Mouse (Mus musculus): ENCODE data around the gene B3galt6. TPM values are rescaled to one million over a fixed set of nuclear protein-coding genes. Genes with fewer than 3 reads are reported as not detected.

B3galt6 gene
- polyA plus RNA-seq, 1 experiment from 2014 or later = 11.6 TPM

DNA sequence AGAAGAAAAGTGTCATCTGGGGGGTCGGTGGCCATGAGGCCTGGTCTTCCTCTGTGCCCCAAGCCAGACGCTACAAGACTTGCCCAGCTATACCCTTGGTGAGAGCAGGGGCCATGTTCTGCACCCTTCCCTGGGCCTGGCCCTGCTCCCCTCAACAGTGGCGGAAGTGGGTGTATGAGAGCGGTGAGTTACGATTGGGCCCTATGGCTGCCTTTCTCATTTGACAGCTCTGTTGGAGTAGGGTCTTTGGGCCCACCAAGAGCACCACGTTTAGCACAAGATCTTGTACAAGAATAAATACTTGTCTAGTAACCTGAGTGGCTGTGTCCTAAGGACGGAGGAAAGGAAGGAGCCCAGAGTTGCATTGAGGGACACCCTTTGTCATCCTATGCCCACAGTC is 36.1 kb upstream of the B3galt6 start:
- 84% methylated on average over 7 of the region's 7 CpGs for WGBS (ENCODE audit: insufficient replicate concordance)
- Histone ChIP-seq H3K9me3 (replicated peaks; ENCODE audit: control insufficient read depth, low read length) (no peaks in the 10 kb centered on the region), H3K4me1 (ENCODE audit: control insufficient read depth, insufficient read depth, low read length) (peaks cover 22% of the 10 kb centered on the region), H3K27me3 (ENCODE audit: control insufficient read depth, insufficient read depth, low read length) (no peaks in the 10 kb centered on the region), H3K36me3 (ENCODE audit: control insufficient read depth, insufficient read depth, low read length) (0 out of 2 replicates have a peak, but pooled peaks cover 4% of the 10 kb centered on the region), H3K27ac (ENCODE audit: low read depth, low read length) (no peak overlapping the region), H3K4me3 (ENCODE audit: low read depth, low read length) (no peak overlapping the region), H3K9ac (ENCODE audit: low read depth, low read length) (no peak overlapping the region), H3K4me2 (no peak overlapping the region)
- no peak for ATAC-seq (replicated peaks; ENCODE audit: insufficient number of reproducible peaks, low FRiP score, low TSS enrichment)

DNA sequence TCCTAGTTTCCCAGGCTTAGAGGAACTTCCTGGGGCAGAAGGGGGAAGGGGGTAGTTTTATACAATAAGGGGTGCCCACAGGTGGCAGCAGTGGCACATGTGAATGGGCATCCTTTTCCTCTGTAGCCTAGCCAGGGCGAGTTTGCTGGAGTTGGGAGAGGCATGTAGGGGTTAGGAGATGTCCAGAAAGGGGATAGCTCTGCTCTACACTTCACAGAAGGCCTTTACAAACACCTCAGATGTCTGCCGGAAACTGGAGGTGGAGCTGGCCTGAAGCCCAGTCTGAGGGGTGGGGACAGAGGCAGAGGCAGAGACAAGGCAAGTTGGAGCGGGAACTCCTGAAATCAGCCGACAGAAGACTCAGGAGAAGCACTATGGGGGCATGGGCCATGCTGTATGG is 33.6 kb upstream of the B3galt6 start, which contains the start of gene Tnfrsf18:
TSS of gene Tnfrsf18 (plus strand) at position 152 of the 400 bp plus-strand sequence.
- Histone ChIP-seq H3K4me3 (ENCODE audit: low read depth, low read length) (no peak within 1 kb of the TSS), H3K27me3 (ENCODE audit: control insufficient read depth, insufficient read depth, low read length) (no peaks in the 10 kb centered on the region), H3K9me3 (replicated peaks; ENCODE audit: control insufficient read depth, low read length) (no peaks in the 10 kb centered on the region), H3K4me2 (no peak within 1 kb of the TSS), H3K36me3 (ENCODE audit: control insufficient read depth, insufficient read depth, low read length) (0 out of 2 replicates have a peak, but pooled peaks cover 4% of the 10 kb centered on the region), H3K4me1 (ENCODE audit: control insufficient read depth, insufficient read depth, low read length) (peaks cover 21% of the 10 kb centered on the region), H3K9ac (ENCODE audit: low read depth, low read length) (0 out of 2 replicates have a peak within 1 kb of the TSS, but pooled peaks have one; percentile 3), H3K27ac (ENCODE audit: low read depth, low read length) (no peak within 1 kb of the TSS)
- peak; percentile 44; the same call in 1 of the 2 replicates for ATAC-seq (replicated peaks; ENCODE audit: insufficient number of reproducible peaks, low FRiP score, low TSS enrichment)
- 50% methylated on average over 4 of the region's 4 CpGs for WGBS (ENCODE audit: insufficient replicate concordance)

DNA sequence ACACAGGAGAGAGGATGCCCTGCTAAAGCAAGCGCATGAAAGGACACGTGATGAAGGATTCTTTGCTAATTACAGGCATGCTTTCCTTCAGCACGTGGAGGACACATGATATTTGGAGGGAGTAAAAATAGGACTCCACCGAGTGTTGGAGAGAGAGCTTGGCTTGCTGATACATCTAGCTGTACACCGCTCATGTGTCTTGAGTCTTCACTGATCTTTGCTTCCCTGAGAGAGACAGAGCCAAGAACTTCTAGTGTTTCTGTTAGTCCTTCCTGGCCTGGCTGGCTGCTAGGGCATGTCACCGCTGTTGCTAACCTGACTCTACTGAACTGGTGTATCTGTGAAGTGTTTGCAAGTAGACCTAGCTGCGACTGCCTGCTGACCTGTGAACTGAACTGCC is 31.7 kb upstream of the B3galt6 start:
- Histone ChIP-seq H3K27ac (ENCODE audit: low read depth, low read length) (no peak overlapping the region), H3K27me3 (ENCODE audit: control insufficient read depth, insufficient read depth, low read length) (no peaks in the 10 kb centered on the region), H3K4me2 (no peak overlapping the region), H3K4me1 (ENCODE audit: control insufficient read depth, insufficient read depth, low read length) (peaks cover 13% of the 10 kb centered on the region), H3K9ac (ENCODE audit: low read depth, low read length) (no peak overlapping the region), H3K4me3 (ENCODE audit: low read depth, low read length) (no peak overlapping the region), H3K9me3 (replicated peaks; ENCODE audit: control insufficient read depth, low read length) (no peaks in the 10 kb centered on the region), H3K36me3 (ENCODE audit: control insufficient read depth, insufficient read depth, low read length) (0 out of 2 replicates have a peak, but pooled peaks cover 4% of the 10 kb centered on the region)
- 85% methylated on average over 7 of the region's 7 CpGs for WGBS (ENCODE audit: insufficient replicate concordance)
- no peak for ATAC-seq (replicated peaks; ENCODE audit: insufficient number of reproducible peaks, low FRiP score, low TSS enrichment)

DNA sequence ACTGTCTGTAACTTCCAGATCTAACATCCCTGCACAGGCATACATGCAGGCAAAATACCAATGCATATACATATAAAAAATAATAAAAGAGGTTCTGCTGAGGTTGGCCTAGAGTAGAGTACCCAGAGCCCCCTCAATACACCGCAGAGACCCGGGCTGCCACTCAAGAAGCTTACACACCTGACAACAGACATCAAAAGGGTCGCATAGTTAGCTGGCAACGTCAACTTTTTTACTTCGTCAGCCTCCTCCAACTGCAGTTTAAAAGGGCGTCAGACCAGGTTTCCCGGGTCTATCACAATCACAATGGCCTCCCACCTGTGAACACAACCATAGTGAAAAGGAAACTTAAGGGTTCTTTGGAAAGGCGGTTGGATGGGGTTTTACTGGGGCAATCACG is 31.1 kb upstream of the B3galt6 start:
- Histone ChIP-seq H3K9me3 (replicated peaks; ENCODE audit: control insufficient read depth, low read length) (no peaks in the 10 kb centered on the region), H3K4me3 (ENCODE audit: low read depth, low read length) (no peak overlapping the region), H3K27ac (ENCODE audit: low read depth, low read length) (no peak overlapping the region), H3K4me2 (no peak overlapping the region), H3K9ac (ENCODE audit: low read depth, low read length) (no peak overlapping the region), H3K36me3 (ENCODE audit: control insufficient read depth, insufficient read depth, low read length) (0 out of 2 replicates have a peak, but pooled peaks cover 4% of the 10 kb centered on the region), H3K27me3 (ENCODE audit: control insufficient read depth, insufficient read depth, low read length) (no peaks in the 10 kb centered on the region), H3K4me1 (ENCODE audit: control insufficient read depth, insufficient read depth, low read length) (peaks cover 13% of the 10 kb centered on the region)
- 77% methylated on average over 9 of the region's 9 CpGs for WGBS (ENCODE audit: insufficient replicate concordance)
- ATAC-seq (replicated peaks; ENCODE audit: insufficient number of reproducible peaks, low FRiP score, low TSS enrichment) = no peak

DNA sequence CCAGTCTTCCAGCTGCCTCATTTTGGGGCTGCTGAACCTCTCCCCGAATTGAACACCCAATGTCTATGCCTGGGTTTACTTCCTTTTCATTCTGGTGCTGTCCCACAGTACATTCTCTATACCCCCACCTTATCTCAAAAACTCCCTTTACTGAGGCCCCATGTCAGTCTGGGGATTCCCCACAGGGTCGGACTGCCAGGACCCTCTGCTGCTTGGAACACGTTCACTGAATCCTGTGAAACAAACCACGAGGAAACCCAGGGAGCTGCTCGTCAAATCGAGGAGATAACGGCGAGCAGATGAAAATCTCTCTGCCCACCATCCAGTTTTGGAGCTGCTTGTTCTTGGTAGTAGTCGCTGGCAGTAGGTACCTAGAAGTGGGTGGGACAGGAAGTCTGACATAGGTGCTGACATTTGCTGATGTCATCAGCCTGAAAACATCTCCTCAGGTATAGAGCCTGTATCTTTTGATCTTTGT is 29.5 kb upstream of the B3galt6 start:
- Histone ChIP-seq H3K27ac (ENCODE audit: low read depth, low read length) (no peak overlapping the region), H3K9me3 (replicated peaks; ENCODE audit: control insufficient read depth, low read length) (no peaks in the 10 kb centered on the region), H3K4me2 (no peak overlapping the region), H3K4me1 (ENCODE audit: control insufficient read depth, insufficient read depth, low read length) (peaks cover 13% of the 10 kb centered on the region), H3K27me3 (ENCODE audit: control insufficient read depth, insufficient read depth, low read length) (no peaks in the 10 kb centered on the region), H3K9ac (ENCODE audit: low read depth, low read length) (no peak overlapping the region), H3K4me3 (ENCODE audit: low read depth, low read length) (no peak overlapping the region), H3K36me3 (ENCODE audit: control insufficient read depth, insufficient read depth, low read length) (no peaks in the 10 kb centered on the region)
- no peak for ATAC-seq (replicated peaks; ENCODE audit: insufficient number of reproducible peaks, low FRiP score, low TSS enrichment)
- 39% methylated on average over 9 of the region's 9 CpGs for WGBS (ENCODE audit: insufficient replicate concordance)

DNA sequence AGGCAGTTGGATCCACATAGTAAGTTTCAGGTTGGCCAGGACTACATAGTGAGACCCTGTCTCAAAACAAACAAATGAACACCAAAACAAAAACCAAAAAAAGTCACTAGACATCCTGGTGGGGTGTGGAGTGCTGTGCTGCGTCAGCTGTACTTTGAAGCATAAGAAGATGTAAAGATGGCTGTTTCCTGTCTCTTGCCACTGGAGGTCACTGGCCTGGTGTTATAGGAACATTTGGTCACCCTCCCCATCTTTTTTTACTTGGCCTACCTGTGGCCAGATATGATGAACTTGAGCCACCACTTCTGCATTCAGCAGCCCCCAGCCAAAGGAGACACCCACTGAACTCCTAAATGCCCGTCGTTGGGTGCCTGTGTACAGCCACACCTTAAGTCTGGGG is 28.9 kb upstream of the B3galt6 start:
- H3K4me2 ChIP-seq = no peak overlapping the region
- no peak for ATAC-seq (replicated peaks; ENCODE audit: insufficient number of reproducible peaks, low FRiP score, low TSS enrichment)
- H3K27me3 ChIP-seq (ENCODE audit: control insufficient read depth, insufficient read depth, low read length) = no peaks in the 10 kb centered on the region
- peaks cover 12% of the 10 kb centered on the region for H3K4me1 ChIP-seq (ENCODE audit: control insufficient read depth, insufficient read depth, low read length)
- no peak overlapping the region for H3K9ac ChIP-seq (ENCODE audit: low read depth, low read length)
- H3K9me3 ChIP-seq (replicated peaks; ENCODE audit: control insufficient read depth, low read length) = no peaks in the 10 kb centered on the region
- no peak overlapping the region for H3K27ac ChIP-seq (ENCODE audit: low read depth, low read length)
- H3K36me3 ChIP-seq (ENCODE audit: control insufficient read depth, insufficient read depth, low read length) = no peaks in the 10 kb centered on the region; the same call in 1 of the 2 replicates
- 63% methylated on average over 3 of the region's 3 CpGs for WGBS (ENCODE audit: insufficient replicate concordance)
- no peak overlapping the region for H3K4me3 ChIP-seq (ENCODE audit: low read depth, low read length)

DNA sequence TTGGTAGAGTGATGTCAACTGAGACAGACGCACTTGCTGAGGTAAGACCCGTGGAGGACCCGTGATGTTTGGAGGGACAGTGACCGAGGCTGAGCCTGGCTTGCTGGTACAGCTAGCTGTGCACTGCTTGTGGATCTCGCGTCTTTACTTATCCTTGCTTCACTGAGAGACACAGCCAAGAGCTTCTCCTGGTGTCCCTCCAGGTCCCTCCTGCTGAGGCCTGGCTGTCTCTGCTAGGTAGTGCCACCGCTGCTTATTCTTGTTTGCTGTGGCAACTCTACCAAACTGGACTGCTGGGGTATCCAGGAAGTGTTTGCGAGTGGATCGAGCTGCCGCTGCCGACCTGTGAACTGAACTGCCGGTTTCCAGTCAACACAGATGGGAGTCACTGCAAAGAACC is 27.3 kb upstream of the B3galt6 start:
- Histone ChIP-seq H3K9me3 (replicated peaks; ENCODE audit: control insufficient read depth, low read length) (no peaks in the 10 kb centered on the region), H3K36me3 (ENCODE audit: control insufficient read depth, insufficient read depth, low read length) (no peaks in the 10 kb centered on the region; the same call in 1 of the 2 replicates), H3K4me3 (ENCODE audit: low read depth, low read length) (no peak overlapping the region), H3K27me3 (ENCODE audit: control insufficient read depth, insufficient read depth, low read length) (no peaks in the 10 kb centered on the region), H3K9ac (ENCODE audit: low read depth, low read length) (no peak overlapping the region), H3K27ac (ENCODE audit: low read depth, low read length) (no peak overlapping the region), H3K4me1 (ENCODE audit: control insufficient read depth, insufficient read depth, low read length) (peaks cover 6% of the 10 kb centered on the region), H3K4me2 (no peak overlapping the region)
- WGBS (ENCODE audit: insufficient replicate concordance) = 84% methylated on average over 12 of the region's 12 CpGs
- no peak for ATAC-seq (replicated peaks; ENCODE audit: insufficient number of reproducible peaks, low FRiP score, low TSS enrichment)

DNA sequence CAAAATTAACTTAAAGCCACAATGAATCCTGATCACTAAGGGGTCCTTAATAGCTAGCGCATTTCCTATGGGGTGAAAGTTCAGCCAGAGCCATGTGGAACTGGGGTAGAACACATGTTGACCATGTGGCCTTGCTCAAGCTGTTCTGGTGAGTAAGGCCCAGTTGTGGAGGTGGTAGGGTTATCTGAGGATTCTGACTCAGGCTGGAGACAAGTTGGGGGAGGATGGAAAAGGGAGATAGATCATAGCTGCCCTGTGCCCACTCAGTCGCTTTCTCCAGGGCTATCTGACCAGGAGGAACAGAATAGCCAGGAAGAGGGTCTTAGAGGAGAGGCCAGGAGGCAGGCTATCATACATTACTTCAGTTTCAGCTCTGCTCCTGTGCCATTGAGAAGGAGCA is 22.0 kb upstream of the B3galt6 start:
- peaks cover 18% of the 10 kb centered on the region for H3K36me3 ChIP-seq (ENCODE audit: control insufficient read depth, insufficient read depth, low read length)
- H3K4me1 ChIP-seq (ENCODE audit: control insufficient read depth, insufficient read depth, low read length) = no peaks in the 10 kb centered on the region
- no peak for ATAC-seq (replicated peaks; ENCODE audit: insufficient number of reproducible peaks, low FRiP score, low TSS enrichment)
- 74% methylated on average over 2 of the region's 2 CpGs for WGBS (ENCODE audit: insufficient replicate concordance)
- no peak overlapping the region for H3K4me2 ChIP-seq
- no peaks in the 10 kb centered on the region for H3K9me3 ChIP-seq (replicated peaks; ENCODE audit: control insufficient read depth, low read length)
- H3K27me3 ChIP-seq (ENCODE audit: control insufficient read depth, insufficient read depth, low read length) = no peaks in the 10 kb centered on the region
- no peak overlapping the region for H3K27ac ChIP-seq (ENCODE audit: low read depth, low read length)
- no peak overlapping the region for H3K9ac ChIP-seq (ENCODE audit: low read depth, low read length)
- H3K4me3 ChIP-seq (ENCODE audit: low read depth, low read length) = no peak overlapping the region

DNA sequence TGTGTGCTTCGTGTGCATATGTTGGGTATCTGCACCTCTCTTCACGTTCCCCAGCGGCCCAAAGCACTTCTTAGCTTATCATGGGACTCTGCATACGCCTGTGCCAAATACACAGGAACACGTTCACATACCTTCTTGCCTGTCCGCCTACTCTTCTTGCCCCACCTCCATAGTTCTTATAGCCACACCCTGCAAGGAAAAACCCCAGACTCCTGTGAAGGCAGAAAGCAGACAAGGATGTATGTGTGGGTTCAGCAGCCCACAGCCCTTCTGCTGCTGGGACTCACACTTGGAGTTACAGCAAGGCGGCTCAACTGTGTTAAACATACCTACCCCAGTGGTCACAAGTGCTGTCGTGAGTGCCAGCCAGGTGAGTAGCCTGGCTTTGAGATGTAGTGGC is 21.2 kb upstream of the B3galt6 start, which contains the start of gene Tnfrsf4:
TSS of gene Tnfrsf4 (plus strand) at position 207 of the 400 bp plus-strand sequence.
- Histone ChIP-seq H3K36me3 (ENCODE audit: control insufficient read depth, insufficient read depth, low read length) (peaks cover 26% of the 10 kb centered on the region), H3K9ac (ENCODE audit: low read depth, low read length) (no peak within 1 kb of the TSS), H3K4me3 (ENCODE audit: low read depth, low read length) (no peak within 1 kb of the TSS), H3K4me2 (no peak within 1 kb of the TSS), H3K4me1 (ENCODE audit: control insufficient read depth, insufficient read depth, low read length) (no peaks in the 10 kb centered on the region), H3K27ac (ENCODE audit: low read depth, low read length) (no peak within 1 kb of the TSS), H3K27me3 (ENCODE audit: control insufficient read depth, insufficient read depth, low read length) (no peaks in the 10 kb centered on the region), H3K9me3 (replicated peaks; ENCODE audit: control insufficient read depth, low read length) (no peaks in the 10 kb centered on the region)
- WGBS (ENCODE audit: insufficient replicate concordance) = 79% methylated on average over 8 of the region's 8 CpGs
- ATAC-seq (replicated peaks; ENCODE audit: insufficient number of reproducible peaks, low FRiP score, low TSS enrichment) = no peak
